Mouse (Mus musculus) mature B cell (primary cell): Measurements from ENCODE around the gene Chmp2a.
"Not testable (repeated sequence)": the region's sequence is repeated elsewhere in the genome, so short reads cannot be mapped to it uniquely, and the experiment has no call there.

Experiments used
- in situ Hi-C: fragments of 300-500 bp; cut with MboI; formaldehyde crosslinking; loops from 2 replicates; pipeline ENCODE4 v1.14.3; 2019

Chmp2a gene

DNA sequence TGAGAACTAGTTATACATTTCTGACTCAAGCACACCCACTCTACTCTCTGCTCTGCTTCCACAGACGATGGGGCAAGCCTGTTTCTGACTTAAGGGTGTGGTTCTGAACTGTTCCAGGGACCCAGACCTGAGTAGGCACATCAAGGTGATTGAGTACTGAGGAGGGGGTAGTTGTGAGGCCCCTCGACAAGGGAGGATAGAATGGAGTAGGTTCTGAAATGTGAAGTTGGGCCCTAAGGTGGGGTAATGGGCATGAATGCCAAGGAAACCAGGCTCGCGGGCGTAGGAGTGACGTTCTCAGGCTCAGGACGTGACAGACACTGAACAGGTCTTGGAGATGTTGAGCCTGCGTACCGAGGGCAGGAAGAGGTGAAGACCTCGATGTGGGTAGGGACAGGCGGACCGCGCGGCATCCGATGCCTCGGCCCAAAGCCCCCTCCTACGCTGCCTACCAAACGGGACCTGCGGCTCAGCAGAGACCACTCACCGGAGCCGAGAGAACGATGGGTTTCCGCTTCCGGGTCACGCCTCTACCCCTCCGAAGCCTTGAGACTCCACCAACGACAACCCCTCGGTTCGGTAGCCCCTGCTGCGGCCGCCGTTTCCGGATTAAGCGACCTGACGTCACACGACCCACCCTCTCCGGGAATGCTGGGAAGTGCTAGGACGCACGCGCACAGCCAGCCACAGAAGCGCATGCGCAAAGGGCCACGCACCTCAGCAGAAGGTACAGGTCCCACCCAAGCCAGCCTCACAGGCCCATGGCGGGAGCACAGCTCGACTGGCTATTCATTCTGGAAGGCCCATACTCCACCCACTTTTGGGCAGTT, at the start of gene Chmp2a:
Gene Chmp2a, minus strand, starts transcription at position 660 of the 830 bp plus-strand sequence.
- in situ Hi-C loops = no loop called here

DNA sequence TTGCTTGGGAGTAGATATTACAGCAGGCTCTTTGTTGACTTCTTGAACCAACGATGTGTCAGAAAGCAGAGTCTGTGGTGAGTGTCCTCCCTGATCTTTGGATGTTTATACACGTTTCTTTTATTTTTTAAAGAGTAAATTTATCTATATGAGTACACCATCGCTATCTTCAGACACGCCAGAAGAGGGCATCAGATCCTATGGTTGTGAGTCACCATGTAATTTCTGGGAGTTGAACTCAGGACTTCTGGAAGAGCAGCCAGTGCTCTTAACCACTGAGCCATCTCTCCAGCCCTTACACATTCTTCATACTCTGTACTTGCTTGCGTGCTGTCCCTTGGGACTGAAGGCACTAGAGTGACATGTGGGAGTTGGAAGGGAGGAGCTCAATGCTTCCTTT, 37.7 kb upstream of the Chmp2a start:
- in situ Hi-C loops = no loop called here

DNA sequence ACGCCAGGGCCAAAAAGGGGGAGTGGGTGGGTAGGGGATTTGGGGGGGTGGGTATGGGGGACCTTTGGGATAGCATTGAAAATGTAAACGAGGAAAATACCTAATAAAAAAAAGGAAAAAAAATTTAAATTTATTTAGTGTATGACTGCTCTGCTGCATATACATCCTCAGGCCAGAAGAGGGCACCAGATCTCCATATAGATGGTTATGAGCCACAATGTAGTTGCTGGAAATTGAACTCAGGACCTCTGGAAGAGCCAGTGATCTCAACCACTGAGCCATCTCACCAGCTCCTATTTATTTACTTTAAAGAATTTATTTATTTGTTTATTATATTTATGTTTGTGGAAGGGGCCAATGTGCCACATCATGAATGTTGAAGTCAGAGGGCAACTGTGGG, 28.8 kb upstream of the Chmp2a start:
- in situ Hi-C loops = not testable (repeated sequence)

DNA sequence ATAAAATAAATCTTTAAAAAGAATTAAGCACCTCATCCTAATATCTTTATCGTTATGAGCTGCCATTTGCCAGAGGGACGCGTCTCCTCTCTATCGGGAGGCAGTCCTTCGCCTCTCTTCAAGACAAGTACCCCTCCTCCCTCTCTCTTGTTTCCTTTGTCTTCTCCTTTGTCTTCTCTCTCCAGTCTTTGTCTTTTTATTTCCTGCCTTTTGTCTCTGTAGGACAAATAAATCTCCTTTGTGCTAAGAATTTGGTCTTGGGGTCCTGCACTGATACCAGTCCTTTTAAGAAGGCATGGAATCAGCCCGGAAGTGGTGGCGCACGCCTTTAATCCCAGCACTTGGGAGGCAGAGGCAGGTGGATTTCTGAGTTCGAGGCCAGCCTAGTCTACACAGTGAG, 24.9 kb upstream of the Chmp2a start:
- in situ Hi-C loops = no loop called here

DNA sequence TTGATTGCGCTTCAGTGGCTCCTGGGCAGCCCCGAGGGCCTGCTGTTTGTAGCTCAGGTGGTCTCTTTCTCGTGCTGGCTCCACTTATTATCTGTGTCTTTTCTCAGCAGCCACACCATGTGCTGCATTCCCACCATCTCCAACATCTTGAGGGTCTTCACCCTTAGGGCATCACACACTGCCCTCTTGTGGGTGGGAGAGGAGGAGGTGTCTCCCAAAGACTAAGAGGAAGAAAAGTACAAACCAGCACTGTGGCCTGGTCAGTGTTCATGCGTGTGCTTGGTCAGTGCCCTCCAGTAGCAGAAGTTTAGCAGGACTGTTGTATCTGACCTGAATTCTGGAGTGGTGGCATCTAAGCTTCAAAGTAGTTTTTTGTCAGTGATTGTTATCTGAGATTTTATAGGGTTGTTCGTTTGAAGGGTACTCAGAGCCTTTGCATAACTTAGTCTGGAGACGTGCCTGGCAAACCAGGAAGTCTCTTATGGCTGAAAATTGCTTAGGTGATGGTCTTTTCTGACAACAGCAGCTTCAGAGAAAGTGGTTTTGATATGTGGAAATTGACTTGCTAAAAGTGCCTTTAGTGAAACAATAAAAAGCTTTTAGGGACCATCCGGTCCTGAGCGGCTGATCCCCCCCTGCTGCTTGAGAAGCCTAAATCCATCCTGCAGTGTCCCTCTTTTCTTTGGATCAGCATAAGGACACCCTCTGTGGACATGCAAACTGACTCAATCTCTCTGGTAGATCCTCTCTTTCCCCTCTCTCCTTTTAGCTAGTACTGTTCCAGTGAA, 22.5 kb upstream of the Chmp2a start:
- in situ Hi-C loops = no loop called here

DNA sequence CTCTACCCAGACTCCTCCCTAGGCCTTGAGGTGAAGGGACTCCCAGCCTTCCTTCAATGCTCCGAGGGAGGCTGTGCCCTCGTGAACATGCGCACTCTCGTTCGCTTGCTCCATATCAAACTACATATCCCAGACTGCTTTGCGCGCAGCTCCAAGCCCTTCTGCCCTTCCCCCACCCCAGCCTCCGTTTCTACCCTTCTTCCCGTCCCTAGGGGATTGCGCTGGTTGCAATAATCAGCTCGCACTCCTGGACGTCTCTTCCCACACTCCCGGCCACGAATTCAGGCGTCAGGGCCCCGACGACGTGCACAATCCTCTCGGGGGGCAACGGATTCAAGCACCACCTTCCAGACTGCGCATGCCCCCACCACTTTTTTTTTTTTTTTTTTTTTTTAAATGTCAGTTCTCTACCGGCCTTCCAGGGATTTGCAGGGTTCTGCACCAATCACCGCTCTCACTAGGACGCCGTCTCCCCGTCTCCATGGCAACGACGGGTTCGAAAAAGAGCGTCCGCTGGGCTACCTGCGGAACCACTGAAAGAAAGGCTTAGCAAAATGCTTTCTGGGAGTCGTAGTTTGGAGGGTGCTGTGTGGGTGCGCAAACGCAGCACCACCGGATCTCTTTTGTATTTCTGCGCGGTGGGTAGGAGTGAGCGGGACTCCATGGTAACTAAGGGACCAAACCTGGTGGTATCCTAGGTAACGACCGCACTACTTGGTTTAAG, 19.8 kb upstream of the Chmp2a start, which contains the start of gene Mzf1:
Gene Mzf1, minus strand, starts transcription at position 478 of the 724 bp plus-strand sequence.
- in situ Hi-C loops = no loop called here

DNA sequence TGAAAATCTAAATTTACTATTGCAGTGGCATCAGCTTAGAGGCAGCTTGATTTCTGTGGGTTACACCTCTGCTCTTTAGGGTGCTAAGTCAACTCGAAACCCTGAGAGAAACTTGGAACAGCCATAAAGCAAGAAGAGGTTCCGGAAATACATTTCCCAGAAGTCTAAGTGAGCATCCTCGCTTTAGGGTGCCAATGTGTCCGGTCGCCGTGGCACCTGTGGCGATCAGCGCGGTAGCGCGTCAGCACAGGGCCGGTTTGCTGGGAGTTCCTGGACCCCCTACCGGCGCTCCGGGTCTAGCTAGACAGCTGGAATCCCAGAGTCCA, 19.3 kb upstream of the Chmp2a start:
- in situ Hi-C loops = no loop called here

DNA sequence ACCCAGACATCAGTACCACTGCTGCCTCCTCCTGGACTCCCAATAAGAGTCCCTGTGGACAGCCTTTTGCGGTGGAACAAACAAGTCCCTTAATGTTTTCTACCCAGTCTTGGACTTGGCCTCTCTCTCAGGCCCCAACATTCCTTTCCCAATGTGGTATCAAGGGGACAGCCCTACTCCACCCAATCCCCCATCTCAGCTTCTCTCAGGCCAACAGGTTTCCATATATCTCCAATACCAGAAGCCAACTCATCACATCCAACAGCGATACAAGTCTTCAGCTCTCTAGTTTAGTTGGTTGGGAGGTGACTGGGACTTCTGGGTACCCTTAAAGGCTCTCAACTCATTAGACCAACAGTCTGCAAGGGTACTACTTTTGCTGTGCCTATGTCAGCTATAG, 18.9 kb upstream of the Chmp2a start:
- in situ Hi-C loops = no loop called here

DNA sequence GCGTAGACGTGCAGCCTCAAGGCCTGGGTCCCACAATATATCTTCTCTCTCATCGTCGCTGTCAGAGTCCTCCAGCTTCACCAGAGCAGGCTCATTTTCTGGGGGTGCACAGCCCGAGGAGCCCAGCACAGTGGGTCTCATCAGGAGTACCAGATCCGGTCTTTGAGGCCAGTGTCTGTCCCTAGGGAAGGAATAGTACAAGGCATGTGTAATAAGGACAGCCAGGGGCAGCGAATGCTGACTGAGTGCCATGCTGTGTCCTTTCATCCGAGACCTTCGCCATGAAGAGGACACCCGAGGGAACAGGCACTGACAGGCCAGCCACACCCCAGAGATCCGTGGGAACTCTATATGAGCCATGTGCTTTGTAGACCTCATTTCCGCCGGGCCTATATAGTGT, 18.4 kb upstream of the Chmp2a start:
- in situ Hi-C loops = no loop called here

DNA sequence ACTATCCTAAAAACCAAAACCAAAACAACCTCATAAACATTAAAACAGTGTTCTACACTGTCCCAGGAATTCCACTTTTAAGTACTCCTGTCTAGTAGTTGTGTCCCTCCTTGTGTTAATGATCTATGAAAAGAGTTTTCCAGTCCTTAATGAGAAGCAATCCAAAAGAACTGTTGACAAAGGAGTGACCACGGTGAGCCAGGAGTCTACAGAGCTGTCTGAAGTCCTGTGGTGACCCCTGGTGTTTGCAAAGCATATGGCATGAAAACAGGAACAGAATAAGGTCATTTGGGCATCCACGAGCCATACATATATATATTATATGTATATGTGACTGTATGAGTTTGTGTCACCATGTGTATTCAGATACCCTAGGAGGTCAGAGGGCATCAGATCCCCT, 11.5 kb upstream of the Chmp2a start:
- in situ Hi-C loops = no loop called here

DNA sequence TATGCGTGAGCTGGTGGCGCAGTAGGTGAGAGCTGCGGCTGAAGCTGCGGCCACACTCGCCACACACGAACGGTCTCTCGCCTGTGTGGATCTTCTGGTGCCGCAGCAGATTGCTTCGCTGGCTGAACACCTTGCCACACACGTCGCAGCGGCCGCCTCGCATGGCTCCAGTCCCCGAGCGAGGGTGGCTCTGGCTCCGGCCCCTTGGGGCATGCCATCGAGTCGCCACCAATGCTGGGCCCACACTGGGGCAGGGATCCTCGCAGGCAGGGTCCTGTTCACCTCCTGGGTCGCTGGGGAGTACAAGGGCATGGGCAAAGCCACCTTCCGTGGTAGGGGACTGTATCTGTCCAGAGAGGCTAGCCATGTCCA, 9.6 kb upstream of the Chmp2a start:
- in situ Hi-C loops = loop anchor here (5.0 kb wide), 1 partner anchor 37 kb away; no protein-coding TSS in a partner anchor

DNA sequence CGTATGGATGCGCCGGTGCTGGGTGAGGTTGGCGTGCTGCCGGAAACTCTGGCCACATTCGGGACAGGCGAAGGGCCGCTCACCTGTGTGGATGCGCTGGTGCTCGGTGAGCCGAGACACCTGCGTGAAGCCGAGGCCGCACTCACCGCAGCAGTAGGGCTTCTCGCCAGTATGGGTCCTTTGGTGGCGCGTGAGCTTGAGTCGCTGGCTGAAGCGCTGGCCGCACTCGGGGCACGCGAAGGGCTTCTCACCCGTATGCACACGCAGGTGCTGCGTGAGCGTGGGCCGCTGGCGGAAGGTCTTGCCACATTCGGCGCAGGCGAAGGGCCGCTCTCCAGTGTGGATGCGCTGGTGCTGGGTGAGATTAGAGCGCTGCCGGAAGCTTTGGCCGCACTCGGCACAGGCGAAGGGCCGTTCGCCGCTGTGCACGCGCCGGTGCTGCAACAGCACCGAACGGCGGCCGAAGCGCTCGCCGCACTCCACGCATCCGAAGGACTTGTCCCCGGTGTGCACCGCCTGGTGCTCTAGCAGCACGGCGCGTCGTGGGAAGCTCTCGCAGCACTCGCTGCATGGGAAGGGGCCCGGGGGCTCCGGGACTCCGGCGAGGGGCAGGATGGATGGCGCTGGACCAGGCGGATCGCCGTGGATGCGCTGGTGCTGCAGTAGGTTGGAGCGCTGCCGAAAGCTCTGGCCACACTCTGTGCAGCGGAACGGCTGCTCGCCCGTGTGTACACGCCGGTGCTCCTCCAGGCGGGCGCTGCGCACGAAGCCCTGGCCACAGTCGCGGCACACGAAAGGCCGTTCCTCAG, 9.0 kb upstream of the Chmp2a start:
- in situ Hi-C loops = loop anchor here (5.0 kb wide), 1 partner anchor 36 kb away; no protein-coding TSS in a partner anchor

DNA sequence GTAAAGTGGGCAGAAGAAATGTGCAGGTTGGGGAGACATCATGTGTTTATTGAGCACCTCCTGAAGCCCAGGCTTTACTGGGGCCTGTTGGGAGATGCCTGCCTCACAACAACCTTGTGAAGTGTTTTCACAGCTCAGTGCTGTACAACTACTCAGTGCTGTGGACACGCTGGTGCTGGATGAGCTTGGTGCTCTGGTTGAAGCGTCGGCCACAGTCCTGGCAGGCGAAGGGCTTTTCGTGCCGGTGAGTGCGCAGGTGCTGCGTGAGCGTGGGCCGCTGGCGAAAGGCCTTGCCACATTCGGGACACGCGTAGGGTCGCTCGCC, 8.5 kb upstream of the Chmp2a start:
- in situ Hi-C loops = loop anchor here (5.0 kb wide), 1 partner anchor 36 kb away; no protein-coding TSS in a partner anchor

DNA sequence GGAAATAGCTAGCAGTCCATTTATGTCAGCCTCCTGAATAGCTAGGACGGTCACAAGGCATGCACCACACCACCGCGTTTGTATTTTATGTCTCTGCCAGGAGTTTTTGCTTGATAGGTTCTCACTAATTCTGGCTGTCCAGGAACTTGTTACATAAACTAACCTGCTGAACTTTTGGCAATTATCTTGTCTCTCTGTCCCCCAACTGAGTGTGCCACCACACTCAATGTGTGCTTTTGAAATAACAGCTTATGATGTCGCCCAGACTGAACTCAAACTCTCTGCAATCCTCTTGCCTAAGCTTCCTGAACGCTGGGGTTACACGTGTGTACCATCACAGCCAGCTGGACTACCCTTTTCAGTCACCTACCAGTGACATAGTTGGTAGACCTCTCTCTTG, 7.9 kb upstream of the Chmp2a start:
- in situ Hi-C loops = loop anchor here (5.0 kb wide), 1 partner anchor 35 kb away; no protein-coding TSS in a partner anchor

DNA sequence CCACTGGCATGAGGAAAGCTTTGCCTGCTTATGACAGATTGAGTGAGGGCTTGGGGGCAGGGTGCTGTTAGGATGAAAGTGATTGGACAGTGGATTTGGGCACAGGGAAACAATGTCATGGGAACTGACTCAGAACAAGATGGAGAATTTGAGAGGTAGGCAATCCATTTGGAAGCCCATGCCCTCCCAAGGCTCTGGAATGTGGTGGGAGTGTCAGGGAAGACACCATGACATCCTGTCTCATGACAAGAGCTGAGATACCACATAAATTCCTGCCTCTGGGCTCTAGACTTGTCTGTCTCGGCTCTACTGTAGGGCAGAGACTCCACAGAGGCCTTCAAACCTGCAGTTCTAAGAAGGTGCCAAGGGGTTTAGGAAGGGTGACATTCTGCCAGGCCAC, 6.6 kb upstream of the Chmp2a start:
- in situ Hi-C loops = loop anchor here (5.0 kb wide), 1 partner anchor 34 kb away; no protein-coding TSS in a partner anchor

DNA sequence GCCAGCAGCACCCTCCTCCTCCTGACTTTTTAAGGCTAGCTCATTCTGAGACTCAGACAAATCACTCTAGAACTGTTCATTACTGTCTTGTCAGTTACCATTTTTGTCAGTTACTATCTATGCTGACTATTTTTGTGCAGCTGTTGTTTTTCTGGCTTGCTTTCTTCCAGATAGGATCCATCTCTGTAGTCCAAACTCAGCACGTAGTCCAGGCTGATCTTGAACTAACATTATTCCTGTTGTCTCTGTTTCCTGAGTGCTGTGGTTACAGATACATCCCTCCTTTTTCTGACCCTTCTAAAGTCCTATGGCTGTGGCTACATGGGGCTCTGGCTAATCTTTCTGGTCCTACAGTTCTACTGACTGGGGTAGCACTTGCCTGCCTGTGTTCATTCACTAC, 4.6 kb upstream of the Chmp2a start:
- in situ Hi-C loops = no loop called here

DNA sequence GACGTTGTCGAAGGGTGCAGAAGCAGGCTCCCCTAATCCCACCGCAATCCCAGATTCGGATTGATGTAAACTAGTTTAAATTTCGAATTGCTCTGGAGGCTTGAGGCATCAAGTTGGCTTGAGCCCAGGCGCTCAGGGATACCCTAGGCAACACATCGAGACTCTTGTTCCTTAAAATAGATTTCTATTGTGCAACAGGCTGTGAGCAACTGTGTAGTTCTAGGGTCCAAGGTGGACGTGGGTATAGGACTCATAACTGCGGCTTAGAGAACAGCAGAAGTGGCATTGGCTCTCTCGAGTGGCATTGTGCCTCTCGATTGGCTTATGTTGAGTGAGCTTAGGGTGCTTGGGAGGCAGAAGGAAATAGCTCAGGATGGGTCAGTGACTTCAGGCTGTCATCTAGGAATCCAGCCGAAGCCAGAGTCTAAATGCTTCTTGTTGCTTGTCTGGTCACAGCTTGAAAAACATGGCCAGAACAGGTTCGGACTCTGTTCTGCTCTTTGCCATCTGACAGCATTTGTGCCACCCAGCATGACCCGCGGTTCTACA, 4.1 kb upstream of the Chmp2a start:
- in situ Hi-C loops = no loop called here

DNA sequence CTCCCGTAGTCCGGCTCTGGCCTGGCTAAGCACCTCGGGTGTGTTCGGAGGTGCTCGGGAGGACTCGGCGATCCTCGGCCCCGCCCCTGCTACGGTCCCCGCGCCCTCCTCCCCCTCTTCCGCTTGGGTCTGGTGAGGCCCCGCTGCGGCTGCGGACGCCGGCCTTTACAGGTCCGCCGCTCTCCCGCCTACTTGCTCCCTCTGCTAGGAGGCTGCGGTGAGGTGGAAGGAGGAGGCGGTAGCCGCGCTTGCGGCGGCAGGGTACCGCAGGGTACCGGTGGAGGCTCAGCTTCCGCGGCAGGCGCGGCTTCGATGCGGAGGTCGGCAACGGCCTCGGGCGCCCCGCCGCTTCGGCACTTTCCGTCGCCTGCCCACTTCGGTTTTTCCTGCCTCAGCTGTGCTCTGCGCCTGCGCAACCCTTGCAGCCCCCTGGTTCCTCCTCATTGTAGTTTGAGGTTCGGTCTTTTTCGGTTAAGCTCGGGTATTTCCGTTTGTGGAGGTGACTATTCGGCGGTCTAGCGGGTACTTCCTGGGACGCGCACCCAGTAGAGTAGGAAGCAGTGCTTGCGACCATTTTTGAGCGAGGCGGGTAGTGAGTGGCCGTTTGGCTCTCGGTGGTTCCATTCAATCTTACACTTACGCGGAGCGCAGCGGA, 3.4 kb upstream of the Chmp2a start, which contains the start of gene Ube2m:
Gene Ube2m, minus strand, starts transcription at position 375 of the 655 bp plus-strand sequence.
- in situ Hi-C loops = no loop called here

DNA sequence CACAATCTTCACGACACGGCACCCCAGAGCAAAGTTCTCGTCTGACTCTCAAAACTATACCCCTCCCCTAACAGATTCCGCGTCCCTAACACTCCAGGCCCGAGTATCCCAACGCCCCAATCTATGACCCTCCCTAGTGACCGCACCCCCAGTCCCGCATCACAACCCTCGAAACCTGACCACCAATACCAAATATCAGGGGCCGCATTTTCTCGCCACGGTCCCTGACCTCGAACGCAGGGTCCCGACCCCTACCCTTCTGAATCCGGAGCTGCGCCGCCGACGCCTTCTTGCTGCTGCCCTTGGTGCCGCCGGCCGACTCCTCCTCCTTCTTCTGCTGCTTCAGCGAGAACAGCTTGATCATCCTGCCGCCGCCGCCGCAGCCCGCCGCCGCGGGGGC, 2.8 kb upstream of the Chmp2a start:
- in situ Hi-C loops = no loop called here

DNA sequence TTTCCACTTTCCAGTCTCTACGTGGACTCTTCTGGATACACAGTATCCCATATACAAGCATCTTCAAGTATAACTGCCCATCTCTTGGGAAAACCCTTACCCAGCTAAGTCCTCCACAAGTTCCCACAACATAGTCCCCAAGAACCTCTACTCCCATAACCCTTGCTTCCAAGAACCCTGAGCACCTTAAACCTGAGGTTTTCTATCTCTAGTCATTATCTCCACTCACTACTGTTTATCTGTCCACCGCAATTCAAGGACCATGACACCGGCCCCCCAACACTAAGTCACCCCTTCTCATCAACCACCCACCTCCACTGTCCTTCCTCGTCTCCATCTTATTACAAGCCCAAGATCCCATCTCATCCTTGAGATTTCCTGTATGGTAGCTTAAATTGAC, 2.2 kb upstream of the Chmp2a start:
- in situ Hi-C loops = no loop called here
